Mouse (Mus musculus) intestine, embryonic 14.5 days (tissue): ENCODE measurements at regions not wholly inside any gene's neighbourhood (a gene's known extent, or its start where the extent isn't known, plus 50 kb on each side); places are given as distances from the start of the nearest gene placed in this dataset.

Experiments used
- ATAC-seq: fragments of 200-750 bp; cut with Nextera tagmentation; replicated peaks from 2 replicates; pipeline ENCODE4 v1.8.0; 2017; ENCODE audit warnings: low read depth, moderate number of reproducible peaks, moderate TSS enrichment, moderate library complexity; ENCODE audit not compliant: low FRiP score, low TSS enrichment
- DNase-seq: peaks from one replicate; pipeline ENCODE4 v3.0.0-alpha.2; 2018; ENCODE audit warnings: low spot score
- H3K27ac ChIP-seq: fragments of 300-500 bp; sonication (generic); 2 replicates; pipeline ENCODE4 v1.5.1; 2014; ENCODE audit warnings: low read depth, mild to moderate bottlenecking, control low read depth
- H3K27me3 ChIP-seq: fragments of 300-500 bp; sonication (generic); replicated peaks from 2 replicates; pipeline ENCODE4 v1.6.1; 2014; ENCODE audit warnings: low read length, control low read depth; ENCODE audit not compliant: control insufficient read depth, insufficient read depth
- H3K36me3 ChIP-seq: fragments of 300-500 bp; sonication (generic); 2 replicates; pipeline ENCODE4 v1.6.1; 2014; ENCODE audit warnings: low read length, control low read depth; ENCODE audit not compliant: control insufficient read depth, insufficient read depth
- H3K4me1 ChIP-seq: fragments of 300-500 bp; sonication (generic); replicated peaks from 2 replicates; pipeline ENCODE4 v1.6.1; 2014; ENCODE audit warnings: low read length, control low read depth, mixed read lengths; ENCODE audit not compliant: control insufficient read depth, insufficient read depth
- H3K4me2 ChIP-seq: fragments of 300-500 bp; sonication (generic); 2 replicates; pipeline ENCODE4 v1.6.1; 2014; ENCODE audit warnings: low read length
- H3K4me3 ChIP-seq: fragments of 300-500 bp; sonication (generic); 2 replicates; pipeline ENCODE4 v1.5.1; 2014; ENCODE audit warnings: low read depth, low read length, control low read depth, mixed read lengths
- H3K9ac ChIP-seq: fragments of 300-500 bp; sonication (generic); 2 replicates; pipeline ENCODE4 v1.6.1; 2014; ENCODE audit warnings: mild to moderate bottlenecking, low read length
- H3K9me3 ChIP-seq: fragments of 300-500 bp; sonication (generic); 2 replicates; pipeline ENCODE4 v1.6.1; 2016; ENCODE audit warnings: low read length, control low read depth; ENCODE audit not compliant: control insufficient read depth
- WGBS: fragments of 180-500 bp; shearing (Covaris S2); extraction: QIAGEN DNeasy Blood & Tissue Kit; methylation state at CpG from one replicate; pipeline ENCODE4 v1.1.7; 2014; 5-methylcytosine and 5-hydroxymethylcytosine counted together

DNA sequence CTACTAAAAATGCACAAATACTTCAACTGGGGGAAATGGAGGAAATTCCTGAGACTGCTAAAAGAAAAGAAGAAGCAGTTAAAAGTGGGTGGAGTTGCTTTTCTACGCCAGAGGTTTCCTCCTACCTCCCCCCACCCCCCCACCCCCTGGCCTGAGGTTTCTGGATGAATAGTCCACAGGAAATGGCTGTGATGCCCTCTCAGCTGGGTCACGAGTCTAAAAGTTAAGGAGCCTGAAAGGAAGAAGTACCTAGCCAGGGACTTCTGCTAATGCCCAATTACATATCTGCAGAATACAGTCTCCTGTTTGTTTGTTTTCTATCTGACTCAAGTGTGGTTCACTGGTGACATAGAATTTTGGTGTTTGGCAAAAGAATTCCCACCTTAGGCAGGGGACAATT lies 169.4 kb downstream of the Mtx2 start:
- Histone ChIP-seq H3K9me3 (no peaks in the 10 kb centered on the region), H3K27ac (no peak overlapping the region), H3K4me2 (no peak overlapping the region), H3K36me3 (no peaks in the 10 kb centered on the region), H3K4me3 (no peak overlapping the region), H3K27me3 (no peaks in the 10 kb centered on the region), H3K4me1 (peaks cover 6% of the 10 kb centered on the region; the same call in 1 of the 2 replicates), H3K9ac (no peak overlapping the region)
- DNase-seq (no peak), ATAC-seq (no peak)
- WGBS, result 24% methylated on average over 2 of the region's 2 CpGs

- no peak overlapping the region for H3K4me3 ChIP-seq
- ATAC-seq (no peak), DNase-seq (no peak)
- no peaks in the 10 kb centered on the region for H3K27me3 ChIP-seq
- no peaks in the 10 kb centered on the region for H3K36me3 ChIP-seq
- H3K27ac ChIP-seq, result no peak overlapping the region
- WGBS, result 83% methylated on average over 1 of the region's 1 CpGs
- H3K9ac ChIP-seq, result no peak overlapping the region
- H3K9me3 ChIP-seq, result no peaks in the 10 kb centered on the region
- H3K4me1 ChIP-seq, result peaks cover 9% of the 10 kb centered on the region; the same call in 1 of the 2 replicates
- H3K4me2 ChIP-seq, result no peak overlapping the region
Measured at GRCm38 (mm10) chr2:74997736-74998135, 172.1 kb downstream of the Mtx2 start.

DNA sequence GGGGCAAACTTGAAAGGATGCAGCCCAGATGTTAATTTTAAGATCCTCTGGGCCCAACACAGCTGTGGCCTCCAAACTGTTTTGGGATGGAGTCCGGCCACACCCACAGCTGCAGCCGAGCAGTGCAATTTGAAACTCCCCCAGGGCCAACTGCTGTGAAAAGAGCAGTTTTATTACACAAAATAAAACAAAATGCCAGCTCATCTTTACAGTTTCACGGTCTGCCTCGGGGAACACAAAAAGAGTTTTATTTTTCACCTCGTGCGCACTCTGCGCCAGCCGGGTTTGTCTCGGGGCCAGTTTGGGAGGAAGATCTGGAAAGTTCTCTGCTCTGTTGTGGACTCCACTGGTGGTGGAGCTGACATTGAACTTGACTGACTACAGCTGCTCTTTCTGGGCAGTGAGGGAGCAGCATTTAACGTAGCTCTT lies 174.8 kb downstream of the Mtx2 start:
- no peak overlapping the region for H3K9ac ChIP-seq
- DNase-seq (peak; percentile 65), ATAC-seq (peak; percentile 68)
- H3K27me3 ChIP-seq, result no peaks in the 10 kb centered on the region
- WGBS, result 21% methylated on average over 10 of the region's 10 CpGs
- H3K4me1 ChIP-seq, result peaks cover 9% of the 10 kb centered on the region; the same call in 1 of the 2 replicates
- H3K4me3 ChIP-seq, result no peak overlapping the region
- no peak overlapping the region for H3K4me2 ChIP-seq
- no peaks in the 10 kb centered on the region for H3K9me3 ChIP-seq
- no peaks in the 10 kb centered on the region for H3K36me3 ChIP-seq
- H3K27ac ChIP-seq, result peak overlapping the region; percentile 62

DNA sequence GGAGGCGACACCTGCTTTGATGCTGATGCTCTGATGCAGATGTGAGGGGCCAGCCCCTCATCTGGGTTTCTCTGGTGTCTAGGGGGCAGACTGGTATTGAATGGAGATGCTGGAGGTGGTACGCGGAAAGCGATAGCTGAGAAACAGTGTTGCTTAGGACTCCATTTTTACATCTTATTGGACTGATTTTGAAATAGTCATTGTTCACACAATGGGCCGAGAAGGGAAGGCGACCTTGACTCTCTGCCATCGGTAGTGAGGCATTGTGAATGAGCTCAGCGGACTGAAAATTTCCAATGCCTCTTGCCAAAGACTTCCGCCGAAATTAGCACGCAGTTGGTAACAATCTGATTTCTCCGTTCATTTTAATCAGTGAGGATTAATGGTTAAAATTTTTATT lies 177.0 kb downstream of the Mtx2 start:
- H3K9ac ChIP-seq, result no peak overlapping the region
- peaks cover 9% of the 10 kb centered on the region; the same call in 1 of the 2 replicates for H3K4me1 ChIP-seq
- H3K9me3 ChIP-seq, result no peaks in the 10 kb centered on the region
- WGBS, result 89% methylated on average over 12 of the region's 12 CpGs
- DNase-seq (no peak), ATAC-seq (no peak)
- no peak overlapping the region for H3K4me3 ChIP-seq
- H3K36me3 ChIP-seq, result no peaks in the 10 kb centered on the region
- H3K4me2 ChIP-seq, result no peak overlapping the region
- H3K27me3 ChIP-seq, result no peaks in the 10 kb centered on the region
- H3K27ac ChIP-seq, result no peak overlapping the region

DNA sequence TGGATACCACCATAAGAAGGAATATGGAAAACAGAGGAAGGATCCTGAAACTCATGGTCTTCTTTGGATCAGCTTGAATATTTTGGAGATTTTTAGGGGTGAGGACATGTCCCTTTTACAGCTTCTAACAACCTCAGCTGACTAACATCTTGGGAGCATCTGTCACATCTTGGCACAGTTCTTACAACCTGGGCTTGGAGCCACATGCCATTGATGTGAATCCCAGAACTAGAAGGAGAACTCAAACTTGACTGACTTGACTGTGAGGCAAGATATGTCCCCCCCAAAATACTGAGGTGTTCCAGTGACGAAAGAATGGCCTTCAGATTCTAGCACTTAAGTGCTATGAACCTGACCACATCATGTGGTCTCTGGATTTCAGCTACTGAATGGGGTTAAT lies 182.5 kb downstream of the Mtx2 start:
- Histone ChIP-seq H3K27ac (no peak overlapping the region), H3K36me3 (no peaks in the 10 kb centered on the region), H3K27me3 (no peaks in the 10 kb centered on the region), H3K9ac (no peak overlapping the region), H3K9me3 (no peaks in the 10 kb centered on the region), H3K4me1 (peaks cover 18% of the 10 kb centered on the region), H3K4me2 (no peak overlapping the region), H3K4me3 (no peak overlapping the region)
- no peak for ATAC-seq
- WGBS, result 79% methylated on average over 1 of the region's 1 CpGs
- no peak for DNase-seq

GRCm38 (mm10) chr2:75010647-75011046 lies 185.0 kb downstream of the Mtx2 start:
- no peak for DNase-seq
- 26% methylated on average over 7 of the region's 7 CpGs for WGBS
- H3K9me3 ChIP-seq, result no peaks in the 10 kb centered on the region
- H3K36me3 ChIP-seq, result no peaks in the 10 kb centered on the region
- H3K27ac ChIP-seq, result no peak overlapping the region
- peaks cover 18% of the 10 kb centered on the region for H3K4me1 ChIP-seq
- no peak for ATAC-seq
- H3K4me2 ChIP-seq, result no peak overlapping the region
- no peak overlapping the region for H3K4me3 ChIP-seq
- no peak overlapping the region for H3K9ac ChIP-seq
- H3K27me3 ChIP-seq, result no peaks in the 10 kb centered on the region

GRCm38 (mm10) chr2:75012046-75012445 lies 186.4 kb downstream of the Mtx2 start:
- Histone ChIP-seq H3K36me3 (no peaks in the 10 kb centered on the region), H3K4me3 (no peak overlapping the region), H3K9me3 (no peaks in the 10 kb centered on the region), H3K9ac (no peak overlapping the region), H3K4me1 (peaks cover 18% of the 10 kb centered on the region), H3K27me3 (no peaks in the 10 kb centered on the region), H3K27ac (no peak overlapping the region), H3K4me2 (peak overlapping the region; percentile 16)
- peak; percentile 49 for DNase-seq
- no peak for ATAC-seq
- 33% methylated on average over 8 of the region's 8 CpGs for WGBS

- H3K9ac ChIP-seq, result no peak overlapping the region
Measured at GRCm38 (mm10) chr2:75014994-75015728, 189.6 kb downstream of the Mtx2 start.

GRCm38 (mm10) chr2:75019459-75019858 lies 193.9 kb downstream of the Mtx2 start:
- DNase-seq (no peak), ATAC-seq (no peak)
- Histone ChIP-seq H3K27ac (no peak overlapping the region), H3K27me3 (no peaks in the 10 kb centered on the region), H3K9ac (no peak overlapping the region), H3K36me3 (no peaks in the 10 kb centered on the region), H3K4me3 (no peak overlapping the region), H3K4me2 (no peak overlapping the region), H3K4me1 (no peaks in the 10 kb centered on the region), H3K9me3 (no peaks in the 10 kb centered on the region)
- WGBS, result 77% methylated on average over 7 of the region's 7 CpGs

More at GRCm38 (mm10) chr2:75014994-75015728, 189.6 kb downstream of the Mtx2 start:
- Histone ChIP-seq H3K4me3 (no peak overlapping the region), H3K27me3 (no peaks in the 10 kb centered on the region), H3K9me3 (no peaks in the 10 kb centered on the region), H3K27ac (no peak overlapping the region), H3K4me1 (peaks cover 18% of the 10 kb centered on the region), H3K4me2 (0 out of 2 replicates have a peak overlapping the region, but pooled peaks have one; percentile 5), H3K36me3 (no peaks in the 10 kb centered on the region)
- ATAC-seq, result 0 out of 2 replicates have a peak, but pooled peaks have one; percentile 53
- 39% methylated on average over 16 of the region's 16 CpGs for WGBS
- no peak for DNase-seq
